16 mouse cellular contexts compared by ENCODE assay signal in genomic region chr1:170455910-170456700, GRCm38 (mm10).
"Had no signal": no experiment of that assay in that cellular context is flagged by ENCODE, and none has a peak within 500 bp of the region (broad histone marks: within the 10 kb centered on the region; RNA-seq: fewer than 3 reads in every experiment).

No protein-coding gene starts in this region.

- H3K4me2 ChIP-seq: limb, embryonic 13.5 days; liver, embryonic 11.5 days; lung, embryonic 14.5 days; midbrain, embryonic 12.5 days; neural tube, embryonic 12.5 days had no signal

- H3K4me1 ChIP-seq: limb, embryonic 13.5 days had no signal

- H3K4me3 ChIP-seq: layer of hippocampus, adult 2 months; limb, embryonic 13.5 days; midbrain, embryonic 12.5 days; myocyte; neural tube, embryonic 12.5 days had no signal

- DNase-seq: kidney, postnatal 10 days; kidney, postnatal 4 days; left cerebral cortex, postnatal 4 days; lung, embryonic 14.5 days; lung, postnatal 10 days; lung, postnatal 4 days; right cerebral cortex, adult 18-20 months; right cerebral cortex, postnatal 25 days; thymus, postnatal 4 days had no signal

- H3K27me3 ChIP-seq: limb, embryonic 13.5 days; midbrain, embryonic 12.5 days; neural tube, embryonic 12.5 days had no signal

- H3K36me3 ChIP-seq: limb, embryonic 13.5 days; midbrain, embryonic 12.5 days; neural tube, embryonic 12.5 days had no signal

- H3K9me3 ChIP-seq: limb, embryonic 13.5 days; midbrain, embryonic 12.5 days had no signal

- H3K9ac ChIP-seq: limb, embryonic 13.5 days; lung, embryonic 14.5 days; midbrain, embryonic 12.5 days; neural tube, embryonic 12.5 days had no signal

- H3K27ac ChIP-seq: layer of hippocampus, adult 2 months; limb, embryonic 13.5 days; midbrain, embryonic 12.5 days; neural tube, embryonic 12.5 days; stomach, postnatal 0 days had no signal
